Mouse (Mus musculus): Measurements from ENCODE around the gene Cd200r2.

GRCm38 (mm10) chr16:44890814-44891213, 23.9 kb downstream of the Cd200r2 start:
- TF ChIP-seq CTCF (IDR thresholded peaks at IDR 0.05; ENCODE audit: low read depth, low read length), result no peak
- no peak for TF ChIP-seq POLR2A (IDR thresholded peaks at IDR 0.05; ENCODE audit: extremely low read depth, insufficient read depth, low read length)
